Mouse (Mus musculus) frontal cortex, postnatal 36 days (tissue): ENCODE data around the gene Hectd4.
"Not testable (repeated sequence)": the region's sequence is repeated elsewhere in the genome, so short reads cannot be mapped to it uniquely, and the experiment has no call there.

Experiments used
- DNase-seq, 2 experiments: peaks; one replicate each; pipeline ENCODE4 v3.0.0; 2022; ENCODE audit warnings: low spot score in 2 of 2

The Hectd4 gene

DNA sequence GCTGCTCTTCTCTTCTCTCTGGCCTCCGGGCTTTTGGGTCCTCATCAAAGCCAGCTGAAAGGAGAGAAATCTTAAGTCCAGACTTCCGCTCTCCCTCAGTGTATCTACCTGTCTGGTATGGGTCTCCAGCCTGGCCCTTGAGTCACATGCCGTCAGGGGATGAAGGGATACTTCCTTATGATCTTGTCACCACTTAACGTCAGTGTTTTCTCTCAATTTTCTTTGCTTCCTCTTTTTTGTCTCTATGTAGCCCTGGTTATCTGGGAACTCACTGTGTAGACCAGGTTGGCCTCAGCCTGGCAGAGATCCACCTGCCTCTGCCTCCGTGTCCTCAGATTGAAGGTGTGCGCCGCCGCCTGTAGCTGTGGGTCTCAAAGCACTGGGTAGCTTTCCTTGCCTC is 124.0 kb downstream of the Hectd4 start:
- DNase-seq: no peak

DNA sequence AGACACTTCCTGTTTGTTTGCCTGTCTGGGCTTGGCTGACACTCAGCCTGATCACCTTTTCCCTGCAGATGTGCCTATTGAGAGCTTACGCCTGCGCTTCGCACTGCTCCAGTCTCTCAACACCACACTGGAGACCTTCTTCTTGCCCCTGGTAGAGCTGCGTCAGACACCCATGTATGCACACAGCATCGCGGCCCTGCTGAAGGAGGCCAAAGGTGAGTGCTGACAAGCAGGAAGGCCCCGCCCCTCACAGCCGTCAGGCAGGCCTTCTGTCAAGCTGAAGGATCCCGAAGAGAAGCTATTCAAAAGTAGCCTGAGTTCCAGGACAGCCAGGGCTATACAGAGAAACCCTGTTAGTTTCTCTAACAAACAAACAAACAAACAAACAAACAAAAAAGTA is 139.2 kb downstream of the Hectd4 start:
- DNase-seq: no peak

DNA sequence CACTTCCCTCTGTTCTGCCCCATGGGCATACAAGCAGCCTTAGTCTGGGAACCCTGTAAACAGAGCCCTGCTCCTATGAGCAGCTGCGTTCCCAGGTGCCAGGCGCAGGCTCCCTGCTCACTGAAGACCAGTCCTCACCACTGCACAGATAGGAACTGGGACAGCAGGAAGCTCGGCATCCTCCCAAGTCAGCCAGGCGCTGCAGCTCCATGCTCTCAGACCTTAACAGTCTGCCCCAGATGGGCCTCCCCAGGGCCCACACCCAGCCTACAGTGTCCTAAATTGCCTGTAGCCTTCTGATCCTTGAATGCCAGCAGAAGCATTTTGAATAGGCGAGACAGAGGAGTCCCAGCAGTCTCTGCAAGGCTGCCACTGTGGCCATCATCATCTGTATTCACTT is 141.7 kb downstream of the Hectd4 start:
- DNase-seq: no peak

DNA sequence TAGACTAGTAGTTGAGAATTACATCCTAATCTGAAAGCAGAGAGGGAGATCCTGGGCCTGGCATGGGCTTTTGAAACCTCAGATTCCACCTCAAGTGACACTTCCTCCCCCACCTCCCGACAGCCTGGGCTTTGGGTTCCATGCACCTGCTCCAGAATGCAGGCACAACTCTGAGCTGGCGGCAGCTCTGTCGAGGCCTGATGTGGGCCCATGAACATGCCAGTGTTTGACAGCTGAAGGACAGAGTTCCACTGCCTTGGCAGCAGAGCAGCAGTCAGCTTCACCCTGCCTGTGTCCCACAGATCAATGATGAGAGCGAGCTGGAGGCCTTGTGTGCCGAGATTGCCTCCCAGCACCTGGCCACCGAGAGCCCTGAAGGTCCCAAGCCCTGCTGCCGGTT is 143.4 kb downstream of the Hectd4 start:
- DNase-seq: no peak

DNA sequence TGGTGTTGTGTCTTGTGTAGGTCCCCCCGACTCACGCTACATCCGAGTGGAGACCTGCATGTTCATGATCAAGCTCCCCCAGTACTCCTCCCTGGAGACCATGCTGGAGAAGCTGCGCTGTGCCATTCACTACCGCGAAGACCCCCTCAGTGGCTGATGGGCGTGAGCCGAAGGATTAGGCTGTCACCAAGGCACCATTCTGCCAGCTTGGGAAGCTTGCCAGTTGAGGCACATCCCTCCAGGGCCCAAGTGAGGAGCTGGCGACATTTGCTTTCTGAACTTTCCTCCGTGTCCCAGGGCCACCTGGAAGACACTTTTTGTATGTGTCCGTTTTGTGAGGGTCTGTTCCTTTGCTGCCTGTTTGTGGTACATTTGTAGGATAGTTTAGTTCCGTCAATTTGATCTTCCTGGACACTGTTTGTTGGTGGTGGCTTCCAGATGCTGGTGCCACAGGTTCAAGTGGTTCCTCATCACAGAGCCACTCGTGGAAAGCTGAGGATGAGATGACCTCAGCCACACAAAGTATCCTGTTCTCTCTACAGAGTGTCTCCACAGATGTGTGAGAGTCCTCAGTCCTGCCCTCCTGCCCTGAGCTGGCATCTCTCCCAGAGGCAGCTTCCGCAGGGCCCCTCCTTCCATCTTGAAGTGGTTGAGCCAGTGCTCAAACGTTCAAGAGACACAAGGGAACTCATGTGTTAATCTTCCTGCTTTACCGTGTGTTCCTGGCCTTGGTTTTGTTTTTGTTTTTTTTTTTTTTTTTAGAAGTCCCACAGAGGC is 146.6 kb downstream of the Hectd4 start:
- no peak for DNase-seq

DNA sequence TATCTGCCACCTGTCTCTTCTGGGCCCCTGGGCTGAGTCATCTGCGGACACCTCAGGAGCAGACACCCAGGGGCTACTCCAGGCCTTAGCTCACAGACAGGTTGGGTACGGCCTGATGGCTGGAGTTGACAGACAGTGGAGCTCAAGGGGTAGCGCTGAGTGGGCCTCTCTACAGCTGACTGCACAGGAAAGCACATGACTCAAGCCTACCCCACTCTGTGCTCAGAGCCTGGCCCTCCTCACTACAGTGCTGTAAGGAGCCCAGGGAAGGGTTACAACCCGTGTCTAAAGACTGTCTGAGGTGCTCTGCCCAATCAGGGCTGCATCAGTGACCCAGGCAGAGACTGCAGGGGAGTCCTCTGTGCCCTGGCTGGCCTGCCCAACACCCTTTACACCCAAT is 147.2 kb downstream of the Hectd4 start:
- no peak for DNase-seq

DNA sequence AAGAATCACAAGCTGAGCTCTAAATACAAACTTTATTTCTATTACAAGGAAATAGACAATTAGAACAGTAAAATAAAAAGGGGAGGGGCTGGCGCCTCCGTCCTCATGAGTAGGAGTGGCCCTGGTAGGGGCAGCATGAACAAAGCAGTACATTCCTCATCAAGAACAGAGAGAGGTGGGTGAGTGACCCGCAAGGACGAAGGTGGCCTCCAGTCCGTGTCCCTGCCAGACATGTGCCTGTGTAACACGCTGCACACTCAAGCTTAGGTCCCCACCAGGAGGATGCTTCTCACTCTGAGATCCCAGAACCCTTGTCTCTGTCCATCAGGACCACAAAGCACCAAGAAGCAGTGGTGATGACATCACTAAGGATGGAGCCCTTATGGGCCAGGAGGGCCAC is 151.7 kb downstream of the Hectd4 start:
- DNase-seq: no peak

DNA sequence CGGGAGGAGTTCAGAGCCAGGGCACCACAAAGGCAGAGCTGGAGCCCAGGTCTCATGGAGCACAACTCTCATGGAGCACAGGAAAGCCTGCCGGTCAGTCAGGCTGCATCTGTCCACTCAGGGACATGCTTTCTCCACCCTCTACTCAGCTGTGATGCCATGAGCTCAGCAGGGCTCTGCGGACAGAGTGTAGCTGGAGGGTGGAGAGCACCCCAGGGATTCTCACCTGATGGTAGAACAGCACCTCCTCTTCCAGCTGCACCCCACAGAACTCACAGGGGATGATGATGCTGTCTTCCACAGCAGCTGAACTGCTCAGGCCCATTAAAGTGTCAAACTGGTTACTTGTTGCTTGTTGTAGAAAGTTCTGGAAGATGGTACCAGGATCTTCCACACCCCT is 154.8 kb downstream of the Hectd4 start:
- no peak for DNase-seq

DNA sequence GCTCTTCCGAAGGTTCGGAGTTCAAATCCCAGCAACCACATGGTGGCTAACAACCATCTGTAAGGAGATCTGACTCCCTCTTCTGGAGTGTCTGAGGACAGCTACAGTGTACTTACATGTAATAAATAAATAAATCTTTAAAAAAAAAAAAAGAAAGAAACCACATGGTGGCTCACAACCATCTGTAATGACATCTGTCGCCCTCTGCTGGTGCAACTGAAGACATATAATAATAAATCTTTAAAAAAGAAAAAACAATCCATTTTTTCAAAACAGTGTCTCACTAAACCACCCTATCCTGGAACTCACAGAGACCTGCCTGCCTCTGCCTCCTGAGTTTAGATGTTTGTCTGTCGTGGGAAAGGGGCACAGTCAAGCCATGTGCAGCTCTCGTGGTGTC is 157.0 kb downstream of the Hectd4 start:
- not testable (repeated sequence) for DNase-seq

DNA sequence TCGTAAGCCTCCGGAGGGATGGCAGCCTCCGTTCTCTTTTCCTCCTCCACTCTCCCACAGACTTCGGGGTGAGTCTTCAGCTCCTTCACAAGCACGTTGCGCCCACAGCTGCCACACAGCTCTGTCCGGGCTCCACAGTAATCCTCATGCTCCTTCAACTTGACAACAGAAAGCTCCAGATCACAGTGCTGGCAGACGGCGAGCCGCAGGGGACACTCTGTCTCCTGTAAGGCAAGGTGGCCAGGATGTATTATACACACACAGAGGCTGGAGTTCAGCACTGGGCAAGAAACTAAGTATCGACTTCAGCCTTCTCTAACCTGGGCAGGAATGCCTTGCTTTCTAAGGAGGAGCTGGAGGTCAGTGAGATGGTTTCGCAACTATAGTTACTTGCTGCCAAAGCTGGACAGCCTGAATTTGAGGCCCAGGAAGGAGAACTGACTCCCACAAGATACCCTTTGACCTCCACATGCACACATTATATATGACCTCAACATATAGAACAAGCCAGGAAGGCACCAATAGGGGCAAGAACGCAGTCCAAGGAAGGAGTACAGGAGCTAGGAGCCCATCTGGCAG is 158.7 kb downstream of the Hectd4 start:
- no peak for DNase-seq

DNA sequence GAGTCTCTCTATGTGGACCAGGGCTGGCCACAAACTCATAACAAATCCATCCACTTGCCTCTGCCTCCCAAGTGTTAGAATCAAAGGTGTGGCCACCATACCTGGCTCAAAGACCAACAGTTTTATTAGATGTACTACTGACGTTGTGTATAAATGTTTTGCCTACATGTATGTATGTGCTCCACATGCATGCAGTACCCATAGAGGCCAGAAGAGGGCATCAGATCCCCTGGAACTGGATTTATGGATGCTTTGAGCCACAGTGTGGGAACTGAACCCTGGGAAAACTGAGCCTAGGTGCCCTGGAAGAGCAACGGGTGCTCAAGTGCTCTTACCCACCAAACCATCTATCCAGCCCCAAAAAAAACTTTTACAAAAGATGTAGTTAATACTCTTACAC is 160.7 kb downstream of the Hectd4 start:
- no peak for DNase-seq

DNA sequence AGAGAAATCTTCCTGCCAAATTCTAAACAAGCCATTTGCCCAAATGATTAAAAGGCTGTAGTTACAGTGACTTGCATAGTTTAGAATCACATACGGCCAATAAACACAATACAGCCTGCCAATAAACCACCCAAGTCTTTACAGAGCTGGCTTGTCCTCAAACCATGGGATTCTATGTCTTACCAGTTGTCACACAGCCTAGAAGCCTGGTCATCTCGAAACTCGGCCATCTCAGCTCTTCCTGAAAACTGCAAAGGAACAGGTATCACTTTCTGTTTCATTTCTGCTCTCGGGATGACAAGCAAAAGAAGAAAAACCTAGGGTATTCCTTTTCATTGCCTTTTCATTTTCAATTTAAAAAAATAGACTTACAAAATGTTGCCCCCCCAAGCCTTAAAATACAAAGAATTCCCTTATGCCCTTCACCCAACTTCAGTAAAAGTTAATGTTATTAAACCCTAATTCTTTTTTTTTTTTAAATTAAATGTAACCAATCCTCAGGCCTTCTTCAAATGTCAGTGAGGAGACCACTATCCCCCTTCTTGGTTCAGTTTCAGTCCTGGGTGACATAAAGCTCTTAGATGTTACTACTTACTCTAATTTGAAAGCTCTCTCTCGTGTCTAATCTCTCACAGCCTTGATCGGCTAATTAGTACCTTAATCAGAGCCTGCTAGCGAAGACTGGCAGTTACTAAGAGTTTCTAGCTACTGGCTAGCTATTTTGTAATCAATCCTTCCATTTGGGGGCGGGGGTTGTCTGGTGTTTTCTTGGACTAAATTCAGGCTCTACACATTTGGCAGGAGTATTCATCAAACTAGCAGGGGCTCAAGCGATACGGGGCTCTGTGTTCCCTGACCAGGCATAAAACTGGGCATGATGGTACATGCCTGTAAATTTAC is 164.1 kb downstream of the Hectd4 start:
- no peak for DNase-seq

DNA sequence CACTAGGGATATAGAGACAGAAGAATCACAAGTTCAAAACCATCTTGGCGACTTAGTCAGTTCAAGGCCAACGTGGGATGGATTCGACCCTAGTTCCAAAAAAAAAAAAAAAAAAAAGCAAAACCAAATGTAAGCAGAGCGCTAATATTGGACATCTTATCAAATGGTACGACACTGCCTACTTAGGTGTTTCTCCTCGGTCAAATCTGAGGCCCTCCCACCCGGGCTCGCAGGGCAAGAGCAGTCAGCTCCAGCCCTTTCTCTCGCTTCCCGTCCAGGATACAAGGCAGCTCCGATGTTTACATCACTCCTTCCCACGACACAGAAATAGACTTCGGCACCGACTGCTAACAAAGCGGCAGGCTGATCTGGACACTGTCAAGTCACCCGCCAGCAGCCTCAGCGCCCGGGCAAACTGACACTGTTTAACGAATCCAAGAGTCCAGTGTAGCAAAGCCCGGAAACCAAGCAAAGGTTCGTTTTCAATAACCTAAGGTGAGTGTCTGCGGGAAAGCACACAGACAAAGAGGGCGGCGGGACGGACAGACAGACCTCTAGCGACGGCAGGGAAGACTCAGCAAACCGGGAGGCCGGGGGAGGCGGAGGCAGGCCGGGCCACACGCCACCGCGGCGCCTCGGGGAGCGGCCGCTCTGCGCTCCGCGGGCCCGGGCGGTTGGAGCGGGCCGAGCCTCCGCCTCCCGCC is 164.9 kb downstream of the Hectd4 start:
- peak; percentile 61 to 66 for DNase-seq

DNA sequence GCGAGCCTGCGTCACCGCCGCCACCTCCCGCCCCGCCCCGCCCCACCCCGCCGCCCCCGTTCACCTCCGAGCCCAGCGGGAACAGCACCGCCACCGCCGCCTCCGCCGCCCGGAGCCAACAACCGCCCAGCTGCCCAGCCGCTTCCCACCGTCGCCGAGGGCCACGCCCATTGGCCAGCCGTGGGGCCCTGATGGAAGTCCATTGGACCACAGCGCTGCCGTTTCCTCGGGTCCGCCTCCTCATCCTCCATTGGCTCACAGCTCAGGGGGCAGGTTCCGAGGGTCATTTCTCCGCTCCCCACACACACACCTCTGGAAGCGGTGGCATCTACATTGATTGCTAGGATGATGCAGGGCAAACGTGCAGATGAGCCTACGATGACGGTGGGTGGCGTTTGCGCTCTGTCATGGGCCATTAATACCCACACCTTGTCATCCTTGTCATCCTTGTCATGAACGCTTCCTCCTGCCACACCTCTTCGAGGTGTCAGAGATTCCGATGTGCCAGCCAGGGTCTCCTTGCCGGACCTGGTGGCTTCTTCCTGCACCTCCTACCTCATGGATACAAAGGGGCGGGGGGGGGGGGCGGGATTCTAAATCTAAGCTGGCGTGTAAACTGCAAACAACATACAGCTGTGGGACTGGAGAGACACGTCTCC is 165.6 kb downstream of the Hectd4 start, which contains the start of gene Trafd1:
TSS of gene Trafd1 (minus strand) at position 172 of the 659 bp plus-strand sequence.
- DNase-seq: peak; percentile 94

DNA sequence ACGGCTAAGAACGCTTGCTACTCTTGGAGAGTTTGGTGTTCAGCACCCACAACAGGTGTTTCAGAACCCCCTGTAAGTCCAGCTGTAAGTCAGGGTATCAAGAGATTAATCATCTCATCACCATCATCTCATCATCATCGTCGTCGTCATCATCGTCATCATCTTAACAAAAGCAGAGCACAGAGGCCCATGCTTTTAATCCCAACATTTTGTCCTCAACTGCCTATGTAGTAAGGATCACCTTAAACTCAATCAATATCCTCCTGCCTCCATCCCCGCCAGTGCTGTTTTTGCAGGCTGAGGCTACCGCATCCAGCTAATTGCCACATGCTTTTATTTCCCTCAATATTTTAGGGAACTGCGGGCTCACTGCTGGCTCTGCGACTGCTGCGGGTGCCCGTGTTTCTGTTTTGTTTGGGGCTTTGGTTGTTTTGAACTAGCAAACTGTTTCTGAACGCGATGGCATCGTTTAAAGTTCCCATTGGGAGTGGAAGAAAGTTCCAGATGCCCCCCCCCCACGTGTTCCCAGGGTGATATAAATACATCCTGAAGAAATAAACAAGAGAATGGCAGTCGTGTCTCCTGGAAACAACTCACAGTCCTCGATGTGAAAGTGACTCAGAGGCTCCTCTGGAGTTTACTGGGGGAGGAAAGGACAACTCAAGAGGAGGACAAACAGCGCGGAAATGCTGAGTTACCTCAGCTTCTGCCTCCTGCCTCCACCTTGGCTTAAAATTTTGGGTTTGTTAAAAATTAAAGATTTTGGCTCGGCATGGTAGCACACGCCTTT is 166.3 kb downstream of the Hectd4 start:
- DNase-seq: peak in 1 of 2 experiments; percentile 60

DNA sequence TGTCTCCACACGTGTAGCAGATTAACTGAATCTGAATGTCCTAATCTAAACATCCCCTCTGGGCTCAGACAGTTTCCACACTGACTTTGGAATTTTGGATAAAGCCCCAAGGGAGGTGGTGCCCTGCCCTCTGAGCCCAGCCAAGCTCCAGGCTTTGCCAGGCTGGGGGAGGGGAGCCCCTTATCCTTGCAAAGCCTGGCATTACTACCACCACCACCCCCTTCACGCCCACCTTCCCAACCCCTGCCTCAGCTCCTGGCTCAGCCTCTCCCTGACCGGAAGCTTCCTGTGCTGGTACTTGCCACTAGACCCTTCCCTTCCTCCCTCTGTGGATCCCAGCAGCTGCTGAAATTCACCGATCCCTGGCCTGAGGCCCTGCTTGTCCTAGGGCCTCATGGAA is 167.1 kb downstream of the Hectd4 start:
- no peak for DNase-seq

DNA sequence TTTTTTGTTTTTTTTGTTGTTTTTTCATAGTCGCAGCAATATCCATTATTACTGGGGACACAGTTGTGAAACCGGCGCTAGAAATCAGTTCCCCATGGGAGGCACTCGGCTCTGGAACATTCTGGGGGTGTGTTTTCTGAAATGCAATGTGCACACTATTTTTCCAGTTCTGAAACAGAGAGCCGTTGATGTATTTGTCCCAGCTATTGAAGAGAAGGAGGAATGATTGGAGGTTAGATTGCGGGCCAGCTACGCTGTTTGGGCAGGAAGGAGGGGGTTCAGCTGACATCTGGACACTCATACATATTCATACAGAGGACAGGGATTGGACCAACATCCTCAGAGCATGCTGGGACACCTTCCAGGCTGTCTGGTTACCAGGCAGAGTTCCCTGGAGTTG is 169.1 kb downstream of the Hectd4 start:
- no peak for DNase-seq

DNA sequence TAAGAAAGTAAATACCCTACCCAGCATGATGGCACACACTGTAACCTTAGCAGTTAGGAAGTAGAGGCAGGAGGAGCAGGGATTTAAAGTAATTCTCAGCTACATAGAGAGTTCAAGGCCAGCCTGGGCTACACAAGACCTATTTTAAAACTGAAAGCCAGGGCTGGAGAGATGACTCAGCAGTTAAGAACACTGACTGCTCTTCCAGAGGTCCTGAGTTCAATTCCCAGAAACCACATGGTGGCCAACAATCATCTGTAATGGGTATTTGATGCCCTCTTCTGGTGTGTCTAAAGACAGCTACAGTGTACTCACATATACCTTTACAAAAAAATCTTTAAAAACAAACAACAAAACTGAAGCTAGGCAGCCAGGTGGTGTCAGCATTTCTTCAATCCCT is 169.7 kb downstream of the Hectd4 start:
- no peak for DNase-seq

DNA sequence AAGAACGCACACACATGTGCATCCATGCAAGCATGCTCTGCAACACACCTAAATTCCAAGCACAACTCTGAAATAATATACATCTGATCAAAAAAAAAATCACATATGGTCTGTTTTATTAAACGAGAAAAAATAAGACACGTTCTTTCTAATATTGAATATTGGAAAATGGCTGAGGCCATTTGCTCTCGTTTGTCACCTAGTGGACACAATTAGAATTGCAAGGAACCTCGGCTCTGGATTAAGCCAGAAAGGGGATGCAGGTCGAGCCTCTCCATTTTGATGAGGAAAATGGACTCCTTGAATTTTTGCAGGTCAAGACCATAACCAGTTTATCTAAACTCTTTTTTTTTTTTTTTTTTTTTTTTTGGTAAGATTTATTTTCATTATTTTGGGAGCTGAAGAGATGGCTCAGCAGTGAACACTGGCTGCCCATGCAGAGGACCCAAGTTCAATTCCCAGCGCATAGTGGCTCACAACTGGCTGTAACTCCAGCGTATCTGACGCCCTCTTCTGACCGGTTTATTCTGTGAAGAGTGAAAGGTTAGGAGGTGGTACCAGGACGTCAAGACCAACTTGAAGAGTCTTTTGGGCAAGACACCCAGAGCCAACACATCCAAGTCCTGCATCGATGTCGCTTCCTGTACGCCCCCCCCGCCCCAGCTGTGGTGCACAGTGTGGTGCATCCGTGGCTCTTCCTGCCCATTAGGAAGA is 172.8 kb downstream of the Hectd4 start:
- no peak for DNase-seq

DNA sequence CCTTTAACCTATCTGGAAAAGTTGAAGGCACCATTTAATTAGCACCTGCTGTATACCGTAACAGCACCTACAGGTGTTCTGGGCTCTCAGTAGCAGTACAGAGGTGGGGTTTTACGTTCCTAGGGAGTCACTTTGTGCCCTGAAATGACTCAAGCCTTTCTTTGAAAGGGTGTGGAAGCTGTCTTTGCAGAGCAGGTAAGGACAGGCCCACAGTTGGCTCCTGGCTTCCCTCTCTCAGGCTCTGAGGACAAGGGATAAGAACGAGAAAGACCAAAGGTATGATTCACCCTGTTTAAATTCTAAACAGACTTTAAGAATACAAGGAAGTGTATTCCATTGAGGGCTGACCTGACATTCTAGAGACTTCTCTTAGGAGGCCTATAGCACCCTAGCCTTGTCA is 173.4 kb downstream of the Hectd4 start:
- DNase-seq: no peak
